Mouse (Mus musculus) heart, embryonic 14.5 days (tissue): ENCODE data around the gene Prep. TPM values are rescaled to one million over a fixed set of nuclear protein-coding genes. Genes with fewer than 3 reads are reported as not detected.
A peak's percentile ranks its signal among the peaks of the same experiment; 100 is the strongest.

Experiments
- ATAC-seq: fragments of 200-750 bp; cut with Nextera tagmentation; 2 replicates; pipeline ENCODE4 v1.8.0; 2017; ENCODE audit warnings: low read depth, moderate TSS enrichment; ENCODE audit not compliant: insufficient number of reproducible peaks, insufficient read depth, low FRiP score
- H3K27ac ChIP-seq, 2 experiments: fragments of 200-500 bp in 1 of 2; fragments of 300-500 bp in 1 of 2; sonication (generic) in 1 of 2; replicated peaks in 1 of 2; 2 replicates each; pipeline ENCODE4 v1.5.1; 2012 to 2014; ENCODE audit warnings: low read depth in 2 of 2, low read length in 2 of 2, control low read depth in 1 of 2, mild to moderate bottlenecking in 1 of 2, mixed read lengths in 1 of 2; ENCODE audit not compliant: control insufficient read depth in 1 of 2, insufficient read depth in 1 of 2
- H3K27me3 ChIP-seq: fragments of 300-500 bp; sonication (generic); 2 replicates; pipeline ENCODE4 v1.6.1; 2014; ENCODE audit warnings: mild to moderate bottlenecking, low read length, control low read depth; ENCODE audit not compliant: control insufficient read depth, insufficient read depth
- H3K36me3 ChIP-seq: fragments of 300-500 bp; sonication (generic); 2 replicates; pipeline ENCODE4 v1.6.1; 2014; ENCODE audit warnings: mild to moderate bottlenecking, control low read depth, low read length, mixed read lengths; ENCODE audit not compliant: control insufficient read depth, insufficient read depth
- H3K4me1 ChIP-seq, 2 experiments: fragments of 200-500 bp in 1 of 2; fragments of 300-500 bp in 1 of 2; sonication (generic) in 1 of 2; 2 replicates each; pipeline ENCODE4 v1.6.1; 2012 to 2014; ENCODE audit warnings: low read length in 2 of 2, control low read depth in 1 of 2, mixed read lengths in 1 of 2; ENCODE audit not compliant: control insufficient read depth in 2 of 2, insufficient read depth in 2 of 2
- H3K4me2 ChIP-seq: fragments of 300-500 bp; sonication (generic); 2 replicates; pipeline ENCODE4 v1.6.1; 2014; ENCODE audit warnings: mild to moderate bottlenecking, low read length
- H3K4me3 ChIP-seq, 2 experiments: fragments of 200-500 bp in 1 of 2; fragments of 300-500 bp in 1 of 2; sonication (generic) in 1 of 2; 2 replicates each; pipeline ENCODE4 v1.5.1; 2012 to 2014; ENCODE audit warnings: low read length in 2 of 2, mild to moderate bottlenecking in 2 of 2, control low read depth in 1 of 2, low read depth in 1 of 2, moderate library complexity in 1 of 2; ENCODE audit not compliant: control insufficient read depth in 1 of 2, insufficient read depth in 1 of 2
- H3K9ac ChIP-seq: fragments of 300-500 bp; sonication (generic); 2 replicates; pipeline ENCODE4 v1.6.1; 2014; ENCODE audit warnings: mild to moderate bottlenecking, low read length
- H3K9me3 ChIP-seq: fragments of 300-500 bp; sonication (generic); 2 replicates; pipeline ENCODE4 v1.6.1; 2016; ENCODE audit warnings: low read length, control low read depth; ENCODE audit not compliant: control insufficient read depth
- WGBS: fragments of 180-500 bp; shearing (Covaris S2); extraction: QIAGEN DNeasy Blood & Tissue Kit; methylation state at CpG from one replicate; pipeline ENCODE4 v1.1.7; 2014; 5-methylcytosine and 5-hydroxymethylcytosine counted together
- polyA plus RNA-seq: library from polyadenylated mRNA; unstranded; fragments of >200 nt; fragmentation: Nextera tagmentation; extraction: Ambion mirVana; gene quantifications from 2 replicates; pipeline ENCODE4 v1.2.1, GENCODE M21; 2014

Prep gene
- polyA plus RNA-seq, 1 experiment from 2014 or later: 24.4 TPM

GRCm38 (mm10) chr10:45104535-45105079, 37.6 kb downstream of the Prep start:
- Histone ChIP-seq H3K9ac (no peak overlapping the region), H3K27me3 (no peaks in the 10 kb centered on the region), H3K4me1 (peaks cover 16 to 28% of the 10 kb centered on the region in 2 experiments), H3K4me3 (no peak overlapping the region), H3K36me3 (peaks cover 44% of the 10 kb centered on the region), H3K9me3 (no peaks in the 10 kb centered on the region), H3K4me2 (peak overlapping the region; percentile 29; the same call in 1 of the 2 replicates), H3K27ac (peak overlapping the region; percentile 75 to 83)
- 35% methylated on average over 4 of the region's 4 CpGs for WGBS
- peak; percentile 72; the same call in 1 of the 2 replicates for ATAC-seq

- 87% methylated on average over 4 of the region's 4 CpGs for WGBS
- Histone ChIP-seq H3K4me1 (peaks cover 12 to 21% of the 10 kb centered on the region in 2 experiments), H3K27ac (no peak overlapping the region), H3K36me3 (peaks cover 49% of the 10 kb centered on the region), H3K4me2 (no peak overlapping the region), H3K9ac (no peak overlapping the region), H3K9me3 (no peaks in the 10 kb centered on the region), H3K27me3 (no peaks in the 10 kb centered on the region), H3K4me3 (no peak overlapping the region)
- no peak for ATAC-seq
Observed at GRCm38 (mm10) chr10:45106541-45106940, 39.5 kb downstream of the Prep start.

GRCm38 (mm10) chr10:45107313-45107712, 40.3 kb downstream of the Prep start:
- Histone ChIP-seq H3K36me3 (peaks cover 54% of the 10 kb centered on the region), H3K4me2 (no peak overlapping the region), H3K27ac (no peak overlapping the region), H3K9me3 (no peaks in the 10 kb centered on the region), H3K9ac (no peak overlapping the region), H3K4me3 (no peak overlapping the region), H3K27me3 (no peaks in the 10 kb centered on the region), H3K4me1 (peaks cover 12 to 14% of the 10 kb centered on the region in 2 experiments)
- 88% methylated on average over 2 of the region's 2 CpGs for WGBS
- no peak for ATAC-seq

GRCm38 (mm10) chr10:45109041-45109440, 42.0 kb downstream of the Prep start:
- H3K4me2 ChIP-seq: no peak overlapping the region
- peaks cover 4 to 7% of the 10 kb centered on the region in 2 experiments for H3K4me1 ChIP-seq
- H3K27me3 ChIP-seq: no peaks in the 10 kb centered on the region
- no peaks in the 10 kb centered on the region for H3K9me3 ChIP-seq
- H3K36me3 ChIP-seq: peaks cover 62% of the 10 kb centered on the region
- 91% methylated on average over 8 of the region's 8 CpGs for whole genome bisulfite sequencing
- H3K27ac ChIP-seq: no peak overlapping the region
- H3K4me3 ChIP-seq: no peak overlapping the region
- ATAC-seq: no peak
- H3K9ac ChIP-seq: no peak overlapping the region

GRCm38 (mm10) chr10:45109974-45110373, 43.0 kb downstream of the Prep start:
- H3K27me3 ChIP-seq: no peaks in the 10 kb centered on the region

GRCm38 (mm10) chr10:45112927-45113326, 45.9 kb downstream of the Prep start:
- Histone ChIP-seq H3K4me2 (no peak overlapping the region), H3K9me3 (peaks cover 3% of the 10 kb centered on the region; the same call in 1 of the 2 replicates), H3K36me3 (peaks cover 69% of the 10 kb centered on the region), H3K4me3 (no peak overlapping the region), H3K4me1 (peaks cover 5 to 7% of the 10 kb centered on the region in 2 experiments), H3K27ac (no peak overlapping the region; a peak in 1 of 4 replicates), H3K9ac (peak overlapping the region; percentile 21; the same call in 1 of the 2 replicates), H3K27me3 (no peaks in the 10 kb centered on the region)
- no peak for ATAC-seq
- WGBS: 55% methylated on average over 11 of the region's 11 CpGs

More at GRCm38 (mm10) chr10:45109974-45110373, 43.0 kb downstream of the Prep start:
- Histone ChIP-seq H3K4me3 (no peak overlapping the region), H3K36me3 (peaks cover 67% of the 10 kb centered on the region), H3K9me3 (no peaks in the 10 kb centered on the region), H3K4me2 (no peak overlapping the region), H3K9ac (no peak overlapping the region), H3K4me1 (peaks cover 4 to 5% of the 10 kb centered on the region in 2 experiments), H3K27ac (no peak overlapping the region)
- 74% methylated on average over 6 of the region's 6 CpGs for WGBS
- ATAC-seq: no peak

GRCm38 (mm10) chr10:45114462-45114861, 47.5 kb downstream of the Prep start:
- H3K4me2 ChIP-seq: no peak overlapping the region
- no peak overlapping the region for H3K27ac ChIP-seq
- H3K9me3 ChIP-seq: peaks cover 3% of the 10 kb centered on the region; the same call in 1 of the 2 replicates
- peak; percentile 50; the same call in 1 of the 2 replicates for ATAC-seq
- H3K4me3 ChIP-seq: no peak overlapping the region
- peaks cover 67% of the 10 kb centered on the region for H3K36me3 ChIP-seq
- H3K9ac ChIP-seq: no peak overlapping the region; the same call in 1 of the 2 replicates
- peaks cover 5 to 7% of the 10 kb centered on the region in 2 experiments for H3K4me1 ChIP-seq
- 61% methylated on average over 4 of the region's 4 CpGs for WGBS
- no peaks in the 10 kb centered on the region for H3K27me3 ChIP-seq
